Mouse (Mus musculus): ENCODE measurements around the gene Plekhg3. TPM values are rescaled to one million over a fixed set of nuclear protein-coding genes. Genes with fewer than 3 reads are reported as not detected.
A peak's percentile ranks its signal among the peaks of the same experiment; 100 is the strongest.

Plekhg3 gene
- polyA plus RNA-seq (2016; fragmentation: Nextera tagmentation; extraction: Ambion mirVana): 6.2 and 7.4 TPM in 2 replicates

GRCm38 (mm10) chr12:76530580-76531139 lies at the start of gene Plekhg3:
Plekhg3 (plus strand) TSS chr12:76530891.
- 39% methylated on average over 6 of the region's 6 CpGs for WGBS
- H3K4me1 ChIP-seq (replicated peaks): peaks cover 33% of the 10 kb centered on the region

GRCm38 (mm10) chr12:76482446-76482845 lies 48.2 kb upstream of the Plekhg3 start:
- H3K36me3 ChIP-seq: no peaks in the 10 kb centered on the region
- H3K9ac ChIP-seq (replicated peaks): no peak overlapping the region
- no peak overlapping the region for H3K4me2 ChIP-seq
- ATAC-seq (ENCODE audit: insufficient number of reproducible peaks, insufficient read depth, low FRiP score, low TSS enrichment, low read depth): no peak
- no peaks in the 10 kb centered on the region for H3K27me3 ChIP-seq
- H3K27ac ChIP-seq: no peak overlapping the region
- no peak overlapping the region for H3K4me3 ChIP-seq (replicated peaks)
- H3K4me1 ChIP-seq (replicated peaks): peaks cover 24% of the 10 kb centered on the region
- WGBS: 81% methylated on average over 2 of the region's 2 CpGs
- H3K9me3 ChIP-seq: no peaks in the 10 kb centered on the region

More at GRCm38 (mm10) chr12:76530580-76531139, at the start of gene Plekhg3:
- Histone ChIP-seq H3K27me3 (peaks cover 23% of the 10 kb centered on the region; the same call in 1 of the 2 replicates), H3K4me2 (peak within 1 kb of the TSS; percentile 94; the same call in 1 of the 2 replicates), H3K9me3 (no peaks in the 10 kb centered on the region), H3K36me3 (no peaks in the 10 kb centered on the region), H3K27ac (no peak within 1 kb of the TSS), H3K4me3 (replicated peaks) (no peak within 1 kb of the TSS), H3K9ac (replicated peaks) (no peak within 1 kb of the TSS)
- no peak for ATAC-seq (ENCODE audit: insufficient number of reproducible peaks, insufficient read depth, low FRiP score, low TSS enrichment, low read depth)

GRCm38 (mm10) chr12:76482948-76483347 lies 47.7 kb upstream of the Plekhg3 start:
- Histone ChIP-seq H3K27me3 (no peaks in the 10 kb centered on the region), H3K4me2 (no peak overlapping the region), H3K27ac (no peak overlapping the region), H3K36me3 (no peaks in the 10 kb centered on the region), H3K9me3 (no peaks in the 10 kb centered on the region), H3K4me3 (replicated peaks) (no peak overlapping the region), H3K9ac (replicated peaks) (no peak overlapping the region), H3K4me1 (replicated peaks) (peaks cover 20% of the 10 kb centered on the region)
- ATAC-seq (ENCODE audit: insufficient number of reproducible peaks, insufficient read depth, low FRiP score, low TSS enrichment, low read depth): no peak
- 87% methylated on average over 2 of the region's 2 CpGs for WGBS

- Histone ChIP-seq H3K36me3 (no peaks in the 10 kb centered on the region), H3K27me3 (no peaks in the 10 kb centered on the region), H3K27ac (no peak overlapping the region), H3K9me3 (no peaks in the 10 kb centered on the region), H3K9ac (replicated peaks) (no peak overlapping the region), H3K4me2 (no peak overlapping the region), H3K4me3 (replicated peaks) (no peak overlapping the region), H3K4me1 (replicated peaks) (peaks cover 5% of the 10 kb centered on the region; the same call in 1 of the 2 replicates)
- no peak for ATAC-seq (ENCODE audit: insufficient number of reproducible peaks, insufficient read depth, low FRiP score, low TSS enrichment, low read depth)
- WGBS: 50% methylated on average over 4 of the region's 4 CpGs
These were observed 45.8 kb upstream of the Plekhg3 start for GRCm38 (mm10) chr12:76484881-76485280.

- Histone ChIP-seq H3K9ac (replicated peaks) (no peak overlapping the region), H3K4me3 (replicated peaks) (no peak overlapping the region), H3K9me3 (no peaks in the 10 kb centered on the region), H3K27ac (no peak overlapping the region), H3K36me3 (no peaks in the 10 kb centered on the region), H3K27me3 (no peaks in the 10 kb centered on the region), H3K4me2 (no peak overlapping the region), H3K4me1 (replicated peaks) (peaks cover 5% of the 10 kb centered on the region; the same call in 1 of the 2 replicates)
- 58% methylated on average over 11 of the region's 11 CpGs for WGBS
- no peak for ATAC-seq (ENCODE audit: insufficient number of reproducible peaks, insufficient read depth, low FRiP score, low TSS enrichment, low read depth)
These were observed 45.3 kb upstream of the Plekhg3 start for GRCm38 (mm10) chr12:76485381-76485780.

GRCm38 (mm10) chr12:76486943-76487342 lies 43.7 kb upstream of the Plekhg3 start:
- WGBS: 81% methylated on average over 9 of the region's 9 CpGs
- Histone ChIP-seq H3K27ac (no peak overlapping the region), H3K9ac (replicated peaks) (no peak overlapping the region), H3K4me2 (no peak overlapping the region), H3K4me1 (replicated peaks) (peaks cover 5% of the 10 kb centered on the region; the same call in 1 of the 2 replicates), H3K4me3 (replicated peaks) (no peak overlapping the region), H3K27me3 (no peaks in the 10 kb centered on the region), H3K36me3 (no peaks in the 10 kb centered on the region), H3K9me3 (no peaks in the 10 kb centered on the region)
- no peak for ATAC-seq (ENCODE audit: insufficient number of reproducible peaks, insufficient read depth, low FRiP score, low TSS enrichment, low read depth)

GRCm38 (mm10) chr12:76490798-76491197 lies 39.9 kb upstream of the Plekhg3 start:
- Histone ChIP-seq H3K4me2 (no peak overlapping the region), H3K4me3 (replicated peaks) (no peak overlapping the region), H3K4me1 (replicated peaks) (no peaks in the 10 kb centered on the region; the same call in 1 of the 2 replicates), H3K9ac (replicated peaks) (no peak overlapping the region), H3K27me3 (0 out of 2 replicates have a peak, but pooled peaks cover 6% of the 10 kb centered on the region), H3K27ac (no peak overlapping the region), H3K9me3 (no peaks in the 10 kb centered on the region), H3K36me3 (no peaks in the 10 kb centered on the region)
- 81% methylated on average over 1 of the region's 1 CpGs for WGBS
- ATAC-seq (ENCODE audit: insufficient number of reproducible peaks, insufficient read depth, low FRiP score, low TSS enrichment, low read depth): no peak

GRCm38 (mm10) chr12:76493462-76493861 lies 37.2 kb upstream of the Plekhg3 start:
- H3K27me3 ChIP-seq: 0 out of 2 replicates have a peak, but pooled peaks cover 6% of the 10 kb centered on the region
- peaks cover 2% of the 10 kb centered on the region; the same call in 1 of the 2 replicates for H3K4me1 ChIP-seq (replicated peaks)
- ATAC-seq (ENCODE audit: insufficient number of reproducible peaks, insufficient read depth, low FRiP score, low TSS enrichment, low read depth): no peak
- no peak overlapping the region for H3K4me3 ChIP-seq (replicated peaks)
- WGBS: 37% methylated on average over 5 of the region's 5 CpGs
- H3K9ac ChIP-seq (replicated peaks): no peak overlapping the region
- no peak overlapping the region for H3K4me2 ChIP-seq
- no peak overlapping the region for H3K27ac ChIP-seq
- no peaks in the 10 kb centered on the region for H3K9me3 ChIP-seq
- H3K36me3 ChIP-seq: no peaks in the 10 kb centered on the region

GRCm38 (mm10) chr12:76495381-76495780 lies 35.3 kb upstream of the Plekhg3 start:
- no peaks in the 10 kb centered on the region for H3K36me3 ChIP-seq
- H3K27ac ChIP-seq: no peak overlapping the region
- WGBS: 72% methylated on average over 4 of the region's 4 CpGs
- H3K4me1 ChIP-seq (replicated peaks): peaks cover 2% of the 10 kb centered on the region; the same call in 1 of the 2 replicates
- H3K27me3 ChIP-seq: 0 out of 2 replicates have a peak, but pooled peaks cover 6% of the 10 kb centered on the region
- no peak overlapping the region for H3K4me3 ChIP-seq (replicated peaks)
- no peaks in the 10 kb centered on the region for H3K9me3 ChIP-seq
- no peak overlapping the region for H3K9ac ChIP-seq (replicated peaks)
- ATAC-seq (ENCODE audit: insufficient number of reproducible peaks, insufficient read depth, low FRiP score, low TSS enrichment, low read depth): no peak
- H3K4me2 ChIP-seq: no peak overlapping the region

GRCm38 (mm10) chr12:76496324-76496723 lies 34.4 kb upstream of the Plekhg3 start:
- 25% methylated on average over 12 of the region's 12 CpGs for WGBS
- Histone ChIP-seq H3K4me1 (replicated peaks) (peaks cover 2% of the 10 kb centered on the region; the same call in 1 of the 2 replicates), H3K4me2 (peak overlapping the region; percentile 18), H3K9ac (replicated peaks) (no peak overlapping the region), H3K27me3 (0 out of 2 replicates have a peak, but pooled peaks cover 6% of the 10 kb centered on the region), H3K4me3 (replicated peaks) (no peak overlapping the region), H3K36me3 (no peaks in the 10 kb centered on the region), H3K27ac (no peak overlapping the region), H3K9me3 (no peaks in the 10 kb centered on the region)
- no peak for ATAC-seq (ENCODE audit: insufficient number of reproducible peaks, insufficient read depth, low FRiP score, low TSS enrichment, low read depth)

- ATAC-seq (ENCODE audit: insufficient number of reproducible peaks, insufficient read depth, low FRiP score, low TSS enrichment, low read depth): no peak
- Histone ChIP-seq H3K9me3 (no peaks in the 10 kb centered on the region), H3K27me3 (0 out of 2 replicates have a peak, but pooled peaks cover 6% of the 10 kb centered on the region), H3K9ac (replicated peaks) (no peak overlapping the region), H3K36me3 (no peaks in the 10 kb centered on the region), H3K4me3 (replicated peaks) (no peak overlapping the region), H3K4me1 (replicated peaks) (peaks cover 6% of the 10 kb centered on the region), H3K4me2 (no peak overlapping the region), H3K27ac (no peak overlapping the region)
- WGBS: 86% methylated on average over 9 of the region's 9 CpGs
These were observed 31.4 kb upstream of the Plekhg3 start for GRCm38 (mm10) chr12:76499276-76499675.
